Mouse (Mus musculus) liver, postnatal 0 days (tissue): ENCODE measurements at regions not wholly inside any gene's neighbourhood (a gene's known extent, or its start where the extent isn't known, plus 50 kb on each side); places are given as distances from the start of the nearest gene placed in this dataset.

Experiments
- CTCF ChIP-seq: sonication (generic); IDR thresholded peaks from 2 replicates; pipeline ENCODE4 v1.5.1; 2016; ENCODE audit warnings: antibody characterized with exemption, low read depth
- EP300 ChIP-seq: IDR thresholded peaks from 2 replicates; pipeline ENCODE4 v1.6.1; 2016; ENCODE audit warnings: antibody characterized with exemption, low read depth, mild to moderate bottlenecking

- no peak for TF ChIP-seq CTCF
- no peak for TF ChIP-seq EP300
Observed at GRCm38 (mm10) chr9:30283080-30283770, 143.7 kb upstream of the Snx19 start.
